Mouse (Mus musculus) bone marrow, adult 2 months (tissue): ENCODE results near the gene Aff3.

ENCODE experiments used
- CTCF ChIP-seq: fragments of 200-500 bp; IDR thresholded peaks from 2 replicates; pipeline ENCODE4 v1.5.1; 2011; ENCODE audit warnings: low read length, control low read depth; ENCODE audit not compliant: control insufficient read depth, insufficient read depth
- POLR2A ChIP-seq: fragments of 200-500 bp; IDR thresholded peaks from 2 replicates; pipeline ENCODE4 v1.6.1; 2011; ENCODE audit warnings: low read depth, mild to moderate bottlenecking, control low read depth, low read length, borderline replicate concordance; ENCODE audit not compliant: control insufficient read depth

GRCm38 (mm10) chr1:38654981-38655540, 9.7 kb downstream of the Aff3 start:
- TF ChIP-seq CTCF (no peak; the same call in 1 of the 2 replicates), POLR2A (no peak)
